Mouse (Mus musculus) heart, postnatal 36 days (tissue): ENCODE measurements around the gene 4930404N11Rik. TPM values are rescaled to one million over a fixed set of nuclear protein-coding genes. Genes with fewer than 3 reads are reported as not detected.
A peak's percentile ranks its signal among the peaks of the same experiment; 100 is the strongest.

Experiments used
- DNase-seq, 2 experiments: peaks; one replicate each; pipeline ENCODE4 v3.0.0; 2021 to 2022
- intact Hi-C: fragments of 180-260 bp; cut with DNase I; formaldehyde crosslinking; loops from one replicate; pipeline ENCODE4 v1.15.1; 2025
- total RNA-seq, 2 experiments: library from RNA; stranded (reverse); gene quantifications; 2 replicates each; pipeline ENCODE4 v1.2.3; 2021

4930404N11Rik gene
- total RNA-seq, 2 experiments from 2014 or later = 0.31 to 0.81 TPM

GRCm38 (mm10) chr10:81358209-81358608, 7.4 kb downstream of the 4930404N11Rik start:
- intact Hi-C loops = no loop called here
- no peak for DNase-seq

DNA sequence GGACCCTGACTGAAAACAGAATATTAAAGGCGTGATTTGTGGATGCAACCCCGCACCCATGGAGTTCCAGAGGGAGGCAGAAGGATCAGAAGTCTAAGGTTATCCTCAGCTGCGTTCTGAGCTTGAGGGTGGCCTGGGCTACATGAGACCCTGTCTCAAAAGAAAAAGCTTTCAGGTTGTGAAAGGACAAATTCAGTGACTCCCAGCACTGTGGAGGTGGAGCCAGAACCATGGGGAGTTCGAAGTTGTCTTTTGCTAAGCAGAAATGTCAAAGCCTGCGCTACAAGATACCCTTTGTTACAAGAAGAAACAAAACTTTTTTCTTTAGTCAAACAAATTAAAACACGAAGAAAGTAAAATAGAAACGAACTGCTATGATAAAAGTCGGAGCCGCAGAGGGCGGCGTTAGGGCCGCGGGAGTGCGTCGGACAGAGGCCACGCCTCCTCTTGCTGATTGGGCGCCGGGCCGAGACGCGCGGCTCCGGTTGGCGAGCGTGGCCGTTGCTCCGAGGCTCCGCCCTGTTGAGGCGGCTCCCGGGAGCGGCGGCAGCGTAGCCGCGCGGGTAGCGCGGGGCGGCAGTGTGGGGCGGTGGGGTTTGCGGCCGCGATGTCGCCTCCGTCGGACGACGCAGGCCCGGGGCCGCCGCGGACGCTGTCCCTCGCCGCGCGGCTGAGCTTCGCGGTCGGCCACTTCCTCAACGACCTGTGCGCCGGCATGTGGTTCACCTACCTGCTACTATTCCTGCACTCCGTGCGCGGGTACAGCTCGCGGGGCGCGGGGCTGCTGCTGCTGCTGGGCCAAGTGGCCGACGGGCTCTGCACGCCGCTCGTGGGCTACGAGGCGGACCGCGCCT, 8.4 kb downstream of the 4930404N11Rik start, which contains the start of gene Mfsd12:
TSS of gene Mfsd12 (plus strand) at position 501 of the 854 bp plus-strand sequence.
- intact Hi-C loops = no loop called here
- peak; percentile 92 to 93 for DNase-seq

- DNase-seq = no peak
Measured at GRCm38 (mm10) chr10:81356352-81356990, 9.1 kb downstream of the 4930404N11Rik start.

GRCm38 (mm10) chr10:81355533-81355932, 10.1 kb downstream of the 4930404N11Rik start:
- no peak for DNase-seq
- intact Hi-C loops = no loop called here

More at GRCm38 (mm10) chr10:81356352-81356990, 9.1 kb downstream of the 4930404N11Rik start:
- intact Hi-C loops = no loop called here

- intact Hi-C loops = no loop called here
- DNase-seq = no peak
Measured at GRCm38 (mm10) chr10:81354738-81355477, 10.7 kb downstream of the 4930404N11Rik start.

DNA sequence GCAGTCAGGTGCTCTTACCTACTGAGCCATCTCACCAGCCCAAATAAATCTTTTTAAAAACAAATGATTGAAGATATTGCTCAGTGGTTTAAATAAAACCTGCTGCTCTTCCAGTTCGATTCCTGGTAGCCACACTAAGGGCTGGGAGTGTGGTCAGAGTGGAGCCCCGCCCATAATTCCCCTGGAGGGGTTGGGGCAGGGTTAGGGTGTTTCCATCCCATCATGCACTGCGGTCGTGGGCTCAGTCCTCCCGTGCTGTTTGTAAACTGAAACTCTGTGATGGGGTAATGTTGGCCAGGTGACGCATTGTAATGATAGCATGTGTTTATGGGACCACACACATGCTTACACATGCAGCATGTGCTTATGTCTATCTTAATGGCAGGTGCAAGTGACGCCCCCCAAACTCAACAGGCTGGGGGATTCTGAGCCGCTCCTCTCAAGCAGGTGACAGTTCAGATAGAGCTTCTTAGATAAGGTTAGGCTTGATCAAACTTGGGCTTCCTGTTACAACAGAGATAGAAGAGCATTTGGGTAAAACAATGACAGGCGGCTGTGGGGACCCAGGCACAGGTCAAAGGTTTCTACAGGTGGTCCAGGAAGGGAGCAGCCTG, 13.8 kb downstream of the 4930404N11Rik start:
- no peak for DNase-seq
- intact Hi-C loops = loop anchor here (2.0 kb wide), 1 partner anchor 63 kb away; no protein-coding TSS in a partner anchor

DNA sequence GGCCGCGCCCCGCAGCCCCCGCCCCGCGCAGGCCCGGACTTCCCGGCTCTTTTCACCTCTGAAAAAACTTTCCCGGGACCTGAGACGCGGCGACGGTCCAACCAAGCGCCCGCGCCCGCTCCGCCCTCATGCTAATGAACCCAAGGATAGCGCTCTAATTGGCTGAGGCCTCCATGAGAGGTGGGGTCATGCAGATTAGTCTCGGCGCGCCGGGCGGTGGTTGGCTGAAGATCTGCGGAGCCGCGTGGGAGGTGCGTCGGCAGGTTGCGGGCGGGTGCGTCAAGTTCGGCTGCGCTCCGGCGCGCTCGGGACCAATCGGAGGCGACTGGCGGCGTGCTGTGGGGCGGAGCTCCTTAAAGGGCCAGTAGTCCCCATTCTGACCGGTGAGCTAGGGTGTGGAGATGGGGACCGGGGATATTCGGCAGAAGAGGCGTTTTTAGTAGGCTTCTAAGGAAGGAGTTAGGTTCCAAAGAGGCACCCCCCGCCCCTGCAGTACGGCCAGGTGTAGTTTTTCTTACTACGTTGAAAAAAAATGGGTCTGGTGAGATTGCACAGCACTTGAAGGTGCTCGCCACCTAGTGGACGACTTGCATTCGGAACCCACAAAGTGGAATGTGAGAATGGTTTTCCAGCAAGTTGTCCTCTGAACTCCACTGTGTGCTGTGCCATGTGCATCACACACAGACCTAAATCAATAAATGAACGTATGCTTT, 15.1 kb downstream of the 4930404N11Rik start, which contains the start of gene Hmg20b:
TSS of gene Hmg20b (minus strand) at position 130 of the 713 bp plus-strand sequence.
- intact Hi-C loops = no loop called here
- DNase-seq = peak; percentile 98

DNA sequence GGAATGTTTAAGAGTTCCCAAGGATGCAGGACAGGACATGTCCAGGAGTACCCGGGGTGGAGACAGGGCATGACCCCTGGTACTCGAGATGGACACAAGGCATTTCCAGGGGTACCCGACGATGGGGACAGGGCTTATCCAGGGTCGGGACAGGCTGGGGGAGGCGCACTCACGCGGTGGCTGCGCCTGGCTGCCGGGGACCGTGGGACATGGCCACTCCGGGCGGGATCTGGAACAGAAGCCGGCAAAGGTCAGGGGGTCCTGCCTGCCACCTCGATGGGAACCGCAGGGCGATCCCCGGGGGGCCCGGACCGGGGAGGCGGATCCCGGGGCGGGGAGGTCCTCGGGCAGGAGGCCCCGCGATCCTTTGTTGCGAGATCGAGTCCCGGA, 15.7 kb downstream of the 4930404N11Rik start:
- no peak for DNase-seq
- intact Hi-C loops = no loop called here

DNA sequence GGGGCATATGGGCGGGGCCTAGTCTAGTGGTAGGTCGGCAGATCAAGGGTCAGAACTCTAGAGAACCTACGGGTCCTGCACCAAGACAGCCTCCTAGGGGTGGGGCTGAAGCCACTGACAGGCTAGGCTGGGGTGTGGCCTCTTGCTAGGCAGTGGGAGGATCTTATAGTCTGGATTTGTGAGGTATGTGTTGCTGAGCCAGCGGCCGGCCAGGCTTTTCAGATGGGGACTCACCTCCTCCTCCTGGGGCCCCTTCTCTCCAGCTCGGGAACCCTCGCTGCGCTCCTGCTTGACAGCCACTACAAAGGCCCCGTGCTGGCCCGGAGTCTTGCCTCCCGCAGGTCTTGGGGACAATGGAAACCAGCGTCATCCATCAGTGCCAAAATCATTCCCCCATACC, 16.5 kb downstream of the 4930404N11Rik start:
- peak in 1 of 2 experiments; percentile 27 for DNase-seq
- intact Hi-C loops = no loop called here

- DNase-seq = peak in 1 of 2 experiments; percentile 17
- intact Hi-C loops = no loop called here
Measured at GRCm38 (mm10) chr10:81346453-81347067, 19.1 kb downstream of the 4930404N11Rik start.

DNA sequence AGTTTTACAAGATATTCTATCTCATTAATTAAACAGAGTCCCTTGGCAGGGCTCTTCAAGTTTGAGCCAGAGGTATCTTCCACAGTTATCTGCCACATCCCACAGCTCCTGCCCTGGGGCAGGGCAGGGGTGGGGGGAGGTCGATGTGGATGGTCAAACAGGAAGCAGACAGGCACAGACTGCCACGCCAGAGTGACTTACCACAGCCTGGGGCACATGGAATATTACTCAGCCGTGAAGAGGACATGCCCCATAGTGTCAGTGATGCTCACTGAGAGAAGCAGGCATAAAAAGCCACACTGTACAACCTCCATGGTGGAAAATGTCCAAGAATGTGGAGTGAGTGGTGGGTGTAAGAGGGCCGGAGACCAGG, 20.5 kb downstream of the 4930404N11Rik start:
- no peak for DNase-seq
- intact Hi-C loops = no loop called here

- intact Hi-C loops = no loop called here
- DNase-seq = peak in 1 of 2 experiments; percentile 18
Measured at GRCm38 (mm10) chr10:81344421-81345161, 21.0 kb downstream of the 4930404N11Rik start.

GRCm38 (mm10) chr10:81342686-81343505, 22.7 kb downstream of the 4930404N11Rik start, which contains the start of gene Gipc3:
Gene Gipc3, minus strand, starts transcription at chr10:81343266.
- intact Hi-C loops = no loop called here
- peak in 1 of 2 experiments; percentile 49 for DNase-seq

DNA sequence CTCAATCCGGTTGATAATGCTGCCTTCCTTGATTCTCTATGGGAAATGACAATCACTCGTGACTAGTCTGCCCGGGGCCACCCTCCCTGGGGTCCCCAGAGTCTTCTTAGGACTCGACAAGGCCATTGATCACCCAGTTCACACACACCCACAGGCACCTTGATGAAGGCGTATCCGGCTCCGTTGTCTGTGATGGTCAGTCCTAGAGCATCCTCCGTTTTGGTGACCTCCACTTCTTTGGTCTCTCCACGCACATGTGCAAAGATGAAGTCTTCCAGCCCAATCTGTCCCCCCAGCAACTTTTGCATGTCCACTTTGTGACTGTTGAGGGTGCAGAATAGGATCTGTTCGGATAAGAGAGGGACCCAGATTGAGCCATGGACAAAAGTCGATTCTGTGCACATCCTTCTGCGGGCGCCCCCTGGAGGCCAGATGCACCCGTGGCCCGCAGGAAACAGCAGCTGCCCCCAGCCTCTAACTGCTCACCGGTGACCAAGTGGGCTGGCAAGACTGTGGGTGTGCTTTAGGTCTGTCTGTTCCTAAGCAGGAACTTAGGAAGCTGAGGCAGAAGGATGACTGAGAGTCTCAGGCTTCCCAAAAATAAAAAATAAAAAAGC, 24.2 kb downstream of the 4930404N11Rik start:
- intact Hi-C loops = loop anchor here (2.0 kb wide), 2 partner anchors 15 to 53 kb away; no protein-coding TSS in a partner anchor
- DNase-seq = peak; percentile 78 to 86

GRCm38 (mm10) chr10:81340551-81341332, 24.9 kb downstream of the 4930404N11Rik start:
- intact Hi-C loops = loop anchor here (2.0 kb wide), 2 partner anchors 14 to 52 kb away; no protein-coding TSS in a partner anchor
- no peak for DNase-seq

GRCm38 (mm10) chr10:81336558-81336957, 29.1 kb downstream of the 4930404N11Rik start:
- intact Hi-C loops = no loop called here
- no peak for DNase-seq
